Mouse (Mus musculus) C2C12 (cell line): ENCODE data around the gene Vps13d. TPM values are rescaled to one million over a fixed set of nuclear protein-coding genes. Genes with fewer than 3 reads are reported as not detected.

Source experiments
- H3K27me3 ChIP-seq: one replicate; pipeline ENCODE4 v1.6.1; 2011; ENCODE audit not compliant: control insufficient read depth, insufficient read depth, insufficient read length
- H3K36me3 ChIP-seq: one replicate; pipeline ENCODE4 v1.6.1; 2011; ENCODE audit not compliant: control insufficient read depth, insufficient read depth
- H3K4me3 ChIP-seq: one replicate; pipeline ENCODE4 v1.5.1; 2011; ENCODE audit warnings: mild to moderate bottlenecking, control low read depth; ENCODE audit not compliant: poor library complexity, insufficient read depth, severe bottlenecking
- H3K79me2 ChIP-seq: one replicate; pipeline ENCODE4 v1.6.1; 2011; ENCODE audit not compliant: control insufficient read depth, insufficient read depth
- H3K79me3 ChIP-seq: one replicate; pipeline ENCODE4 v1.6.1; 2011; ENCODE audit warnings: low read depth, control low read depth
- H3ac ChIP-seq: one replicate; pipeline ENCODE3; 2011; ENCODE audit warnings: low read depth; ENCODE audit not compliant: control insufficient read depth, insufficient read length
- CEBPB ChIP-seq: IDR thresholded peaks from one replicate; pipeline ENCODE4 v1.6.1; 2011; ENCODE audit warnings: low read depth, mild to moderate bottlenecking, control low read depth, moderate library complexity
- CTCF ChIP-seq: IDR thresholded peaks from one replicate; pipeline ENCODE4 v1.5.1; 2011; ENCODE audit not compliant: control insufficient read depth, insufficient read depth, insufficient read length
- FOSL1 ChIP-seq: IDR thresholded peaks from one replicate; pipeline ENCODE4 v1.8.0; 2011; ENCODE audit warnings: mild to moderate bottlenecking, low read length; ENCODE audit not compliant: poor library complexity, insufficient read depth, severe bottlenecking
- MAX ChIP-seq: IDR thresholded peaks from one replicate; pipeline ENCODE4 v1.6.1; 2011; ENCODE audit warnings: mild to moderate bottlenecking, control low read depth
- MYOD1 ChIP-seq: IDR thresholded peaks from one replicate; pipeline ENCODE4 v1.6.1; 2011; ENCODE audit warnings: low read depth; ENCODE audit not compliant: control insufficient read depth, insufficient read length
- MYOG ChIP-seq: IDR thresholded peaks from one replicate; pipeline ENCODE4 v1.6.1; 2011; ENCODE audit not compliant: control insufficient read depth, insufficient read length; ENCODE audit errors: extremely low read depth
- USF1 ChIP-seq: IDR thresholded peaks from one replicate; pipeline ENCODE4 v1.6.1; 2011; ENCODE audit warnings: low read depth, mild to moderate bottlenecking, control low read depth, moderate library complexity
- polyA plus RNA-seq: library from polyadenylated mRNA; unstranded; fragments of >200 nt; fragmentation: generic; extraction: Trizol; gene quantifications from one replicate; pipeline ENCODE4 v1.2.1, GENCODE M21; 2012; ENCODE audit warnings: missing spikeins

The Vps13d gene
- polyA plus RNA-seq, 1 experiment: 6.0 TPM

GRCm38 (mm10) chr4:145052282-145052681 lies 142.5 kb downstream of the Vps13d start:
- Histone ChIP-seq H3K79me2 (no peaks in the 10 kb centered on the region), H3K4me3 (no peak overlapping the region), H3K27me3 (no peaks in the 10 kb centered on the region), H3ac (no peak overlapping the region), H3K79me3 (no peaks in the 10 kb centered on the region), H3K36me3 (peaks cover 26% of the 10 kb centered on the region)
- TF ChIP-seq MYOD1 (no peak), USF1 (no peak), MAX (no peak), CEBPB (no peak), MYOG (no peak), CTCF (no peak), FOSL1 (no peak)

GRCm38 (mm10) chr4:145051209-145051969 lies 143.4 kb downstream of the Vps13d start:
- H3K36me3 ChIP-seq: peaks cover 19% of the 10 kb centered on the region
- no peak overlapping the region for H3K4me3 ChIP-seq
- no peaks in the 10 kb centered on the region for H3K79me2 ChIP-seq
- H3ac ChIP-seq: no peak overlapping the region
- no peaks in the 10 kb centered on the region for H3K27me3 ChIP-seq
- H3K79me3 ChIP-seq: no peaks in the 10 kb centered on the region
- TF ChIP-seq MYOG: no peak
- no peak for TF ChIP-seq CEBPB
- no peak for TF ChIP-seq MYOD1
- TF ChIP-seq FOSL1: no peak
- no peak for TF ChIP-seq CTCF
- no peak for TF ChIP-seq MAX
- no peak for TF ChIP-seq USF1

- H3K79me2 ChIP-seq: no peaks in the 10 kb centered on the region
- no peak overlapping the region for H3K4me3 ChIP-seq
- H3ac ChIP-seq: no peak overlapping the region
- H3K79me3 ChIP-seq: no peaks in the 10 kb centered on the region
- no peaks in the 10 kb centered on the region for H3K27me3 ChIP-seq
- TF ChIP-seq MYOD1 (no peak), CEBPB (no peak), CTCF (no peak), USF1 (no peak), MAX (no peak), MYOG (no peak), FOSL1 (no peak)
- peaks cover 13% of the 10 kb centered on the region for H3K36me3 ChIP-seq
Measured at GRCm38 (mm10) chr4:145050518-145051208, 144.1 kb downstream of the Vps13d start.

- TF ChIP-seq MAX (no peak), CEBPB (no peak), USF1 (no peak), MYOD1 (no peak), FOSL1 (no peak), CTCF (no peak), MYOG (no peak)
- no peaks in the 10 kb centered on the region for H3K79me3 ChIP-seq
- no peak overlapping the region for H3K4me3 ChIP-seq
- no peaks in the 10 kb centered on the region for H3K79me2 ChIP-seq
- H3K36me3 ChIP-seq: peaks cover 11% of the 10 kb centered on the region
- no peaks in the 10 kb centered on the region for H3K27me3 ChIP-seq
- no peak overlapping the region for H3ac ChIP-seq
Measured at GRCm38 (mm10) chr4:145047964-145048363, 146.8 kb downstream of the Vps13d start.

- TF ChIP-seq MYOG: no peak
- TF ChIP-seq USF1: no peak
- TF ChIP-seq CTCF: no peak
- Histone ChIP-seq H3K79me3 (no peaks in the 10 kb centered on the region), H3K79me2 (no peaks in the 10 kb centered on the region), H3ac (no peak overlapping the region), H3K4me3 (no peak overlapping the region), H3K36me3 (peaks cover 6% of the 10 kb centered on the region), H3K27me3 (no peaks in the 10 kb centered on the region)
Measured at GRCm38 (mm10) chr4:145046032-145046401, 148.8 kb downstream of the Vps13d start.
